Mouse (Mus musculus) urinary bladder, postnatal 4 days (tissue): Measurements from ENCODE around the gene Ssty2.
"Not testable (repeated sequence)": the region's sequence is repeated elsewhere in the genome, so short reads cannot be mapped to it uniquely, and the experiment has no call there.

Experiments used
- DNase-seq, 2 experiments: peaks; one replicate each; pipeline ENCODE4 v3.0.0; 2021 to 2022; ENCODE audit warnings: low spot score in 2 of 2

The Ssty2 gene

DNA sequence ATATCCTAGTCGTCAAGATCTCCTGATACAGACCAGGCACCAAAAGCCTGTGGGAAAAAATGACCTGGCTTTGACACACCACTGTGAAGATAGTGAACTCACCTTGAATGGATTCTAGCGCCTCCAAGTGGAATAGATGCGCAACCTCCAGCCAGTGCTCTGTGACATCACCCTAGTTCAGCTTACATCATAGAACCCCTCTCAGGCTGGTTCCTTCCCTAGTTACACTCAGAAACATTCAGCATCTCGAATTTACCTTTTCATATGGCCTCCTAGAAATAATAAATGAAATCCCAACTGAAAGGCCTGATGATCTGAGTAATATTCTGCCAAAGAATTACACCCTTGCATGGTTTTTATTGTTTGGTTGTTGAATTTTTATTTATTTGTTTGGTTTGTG is at the start of gene Ssty2:
Gene Ssty2 (minus strand): TSS at position 101 of the 400 bp plus-strand sequence.
- not testable (repeated sequence) for DNase-seq
